Mouse (Mus musculus): Measurements from ENCODE around the gene Bdp1.

- TF ChIP-seq POLR2A (IDR thresholded peaks at IDR 0.05; ENCODE audit: borderline replicate concordance, extremely low read depth, low read depth, low read length) (no peak), CTCF (IDR thresholded peaks at IDR 0.05; ENCODE audit: insufficient read depth, low read length) (no peak)
Observed at GRCm38 (mm10) chr13:99989592-99989991, 114.3 kb downstream of the Bdp1 start.
